Mouse (Mus musculus) spleen, adult 18-20 months (tissue): ENCODE results near the gene C1qtnf6.
A peak's percentile ranks its signal among the peaks of the same experiment; 100 is the strongest.

Experiments used
- DNase-seq, 2 experiments: peaks; one replicate each; pipeline ENCODE4 v3.0.0; 2022; ENCODE audit warnings: mixed read lengths in 2 of 2

C1qtnf6 gene

DNA sequence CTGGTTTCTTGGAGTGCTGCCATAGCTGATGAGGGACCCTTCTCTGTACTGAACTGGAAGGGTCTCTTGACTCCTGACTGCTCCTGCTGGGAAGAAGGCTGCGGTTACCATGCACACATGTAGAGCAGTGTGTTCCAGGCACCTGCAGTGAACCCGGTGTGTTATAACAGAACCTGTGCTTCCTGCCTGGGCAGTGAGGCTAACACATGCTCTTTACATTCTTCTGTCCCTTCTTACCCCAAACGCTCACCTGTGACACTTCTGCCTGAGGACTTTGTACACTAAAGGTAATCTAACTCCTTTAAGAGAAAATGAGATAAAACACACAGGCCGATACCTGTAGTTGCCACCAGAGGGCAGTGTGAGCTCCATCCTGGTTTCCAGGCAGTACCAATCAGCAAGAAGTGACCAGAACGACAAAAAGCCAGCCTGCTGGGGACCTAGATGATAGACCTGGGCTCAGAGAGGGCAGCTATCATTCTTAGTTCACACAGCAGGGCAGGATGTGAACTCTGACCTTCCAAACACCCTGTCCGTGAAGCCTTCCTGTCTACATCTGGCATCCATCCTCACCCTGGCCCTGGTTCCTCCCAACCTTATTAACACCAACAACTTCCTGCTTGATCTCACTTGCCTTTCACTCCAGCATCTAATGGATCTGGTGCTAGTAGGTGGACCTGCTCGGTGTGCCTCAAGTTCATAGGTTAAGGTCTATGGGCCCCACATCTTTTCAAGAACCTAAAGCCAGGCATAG is 16.6 kb downstream of the C1qtnf6 start:
- DNase-seq, result peak; percentile 57 to 79

DNA sequence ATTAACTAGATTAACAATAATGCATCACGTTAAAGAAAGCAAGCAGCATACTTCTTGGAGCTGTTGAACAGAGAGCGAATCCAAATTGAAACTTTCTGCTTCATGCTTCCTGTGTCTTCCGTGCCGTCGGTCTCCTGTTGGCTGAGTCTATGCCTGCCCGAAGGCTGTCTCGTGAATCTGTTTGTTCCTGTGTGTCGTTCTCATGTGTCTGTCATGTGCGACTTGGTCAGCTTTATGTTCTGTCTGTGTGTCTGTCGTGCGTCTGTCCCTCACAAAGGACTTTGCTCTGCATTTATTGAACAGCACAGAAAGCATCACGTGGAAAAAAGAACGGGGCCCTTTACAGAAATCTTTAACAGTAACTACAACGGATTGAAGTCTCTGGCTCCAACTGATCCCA is 18.2 kb downstream of the C1qtnf6 start:
- DNase-seq, result no peak

DNA sequence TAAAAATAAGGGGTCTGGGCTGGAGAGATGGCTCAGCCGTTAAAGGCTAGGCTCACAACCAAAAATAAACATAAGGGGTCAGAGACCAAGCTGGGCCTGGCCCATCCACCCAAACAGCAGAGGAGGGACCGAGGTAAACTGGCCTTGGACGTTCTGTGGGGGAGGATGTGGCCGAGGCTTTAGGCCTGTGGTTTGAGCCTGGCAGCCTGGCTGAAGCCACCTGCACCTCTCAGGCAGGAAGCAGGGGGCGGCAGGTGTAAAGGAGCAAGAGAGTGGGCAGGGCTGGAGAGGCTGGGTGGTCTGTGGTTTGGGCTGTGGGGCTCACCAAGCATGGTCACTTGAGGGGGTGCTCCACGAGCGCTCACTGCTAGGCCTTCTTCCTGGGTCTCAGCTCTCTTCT is 19.3 kb downstream of the C1qtnf6 start:
- DNase-seq, result no peak

DNA sequence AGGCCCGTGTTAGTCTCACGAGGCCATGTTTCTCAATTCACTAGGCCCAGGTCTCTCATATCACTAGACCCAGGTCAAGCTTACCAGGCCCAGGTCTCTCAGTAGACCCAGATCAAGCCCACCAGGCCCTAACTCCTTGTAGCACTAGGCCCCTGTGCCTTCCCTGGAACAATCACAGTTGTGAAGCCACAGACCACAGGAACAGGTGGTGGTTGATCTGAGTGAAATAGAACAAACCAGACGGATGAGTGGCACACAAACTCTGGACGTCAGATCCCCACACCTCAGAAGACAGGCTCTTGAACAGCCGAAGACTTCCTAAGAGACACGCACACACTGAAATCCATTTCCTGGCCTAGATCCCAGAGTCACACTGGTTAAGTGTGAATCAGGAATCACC is 20.5 kb downstream of the C1qtnf6 start:
- no peak for DNase-seq

DNA sequence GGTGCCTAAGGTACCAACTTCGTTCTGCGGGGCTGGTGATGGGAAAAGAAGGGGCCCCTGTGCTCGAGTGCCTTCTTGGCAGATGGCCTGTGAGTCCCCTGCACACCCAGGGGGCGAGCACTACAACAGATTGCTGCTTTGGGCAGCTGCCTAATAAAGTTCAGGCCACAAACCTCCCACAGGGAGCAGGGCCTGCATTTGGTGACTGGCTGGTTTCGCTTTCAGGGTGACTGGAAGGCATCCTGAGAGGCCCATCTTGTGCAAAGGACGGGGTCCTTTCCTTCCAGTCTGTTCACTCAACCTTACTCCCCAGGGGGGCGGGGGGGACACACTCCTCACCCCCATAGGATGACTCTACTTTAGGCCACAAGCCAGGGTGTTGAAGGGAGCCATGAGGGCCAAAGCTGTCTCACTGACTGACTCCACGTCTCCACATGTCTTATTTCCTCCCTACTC is 21.1 kb downstream of the C1qtnf6 start:
- DNase-seq, result no peak

DNA sequence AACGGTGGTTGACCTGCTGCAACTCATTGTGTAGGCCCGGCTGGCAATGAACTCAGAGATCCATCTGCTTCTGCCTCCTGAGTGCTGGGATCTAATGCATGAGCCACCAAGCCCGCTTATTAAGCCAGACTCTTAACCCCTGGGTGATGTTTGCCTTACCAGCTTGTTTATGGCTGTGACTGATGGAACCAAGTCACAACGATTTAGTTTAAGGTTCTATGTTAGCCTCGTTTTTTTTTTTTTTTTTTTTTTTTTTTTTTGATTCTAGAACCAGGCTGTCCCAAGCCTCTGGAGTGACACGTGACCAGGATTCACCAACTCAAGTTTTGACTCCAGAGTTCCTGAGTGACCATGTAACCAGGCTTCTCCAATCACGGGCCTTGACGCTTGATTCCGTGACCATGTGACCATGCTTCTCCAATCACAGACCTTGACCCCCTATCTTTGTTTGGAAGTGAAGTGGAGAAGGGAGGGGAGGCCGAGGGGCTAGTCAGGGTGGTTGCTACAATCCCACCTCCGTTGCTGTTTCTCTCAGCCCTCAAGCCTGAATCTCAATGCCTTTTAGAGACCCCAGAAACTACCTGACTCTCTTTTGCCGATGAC is 21.8 kb downstream of the C1qtnf6 start:
- no peak for DNase-seq

DNA sequence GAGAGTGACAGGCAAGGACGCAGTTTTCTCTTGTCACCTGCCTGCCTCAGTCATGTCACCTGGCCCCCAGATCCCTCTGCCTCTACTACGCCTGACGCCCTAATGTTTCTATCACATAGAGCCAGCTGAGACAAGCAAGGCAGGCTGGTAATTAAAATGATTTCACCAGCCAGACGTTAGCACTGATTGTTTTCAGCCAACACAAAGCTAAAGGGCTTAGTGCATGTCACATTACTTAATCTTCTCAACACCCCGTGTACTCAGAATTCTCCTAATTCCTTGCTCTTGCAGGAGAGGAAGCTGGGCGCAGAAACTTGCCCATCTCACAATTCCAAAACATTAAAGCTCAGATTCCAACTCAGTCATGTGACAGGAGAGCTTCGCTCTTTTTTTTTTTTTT is 22.8 kb downstream of the C1qtnf6 start:
- DNase-seq, result no peak

DNA sequence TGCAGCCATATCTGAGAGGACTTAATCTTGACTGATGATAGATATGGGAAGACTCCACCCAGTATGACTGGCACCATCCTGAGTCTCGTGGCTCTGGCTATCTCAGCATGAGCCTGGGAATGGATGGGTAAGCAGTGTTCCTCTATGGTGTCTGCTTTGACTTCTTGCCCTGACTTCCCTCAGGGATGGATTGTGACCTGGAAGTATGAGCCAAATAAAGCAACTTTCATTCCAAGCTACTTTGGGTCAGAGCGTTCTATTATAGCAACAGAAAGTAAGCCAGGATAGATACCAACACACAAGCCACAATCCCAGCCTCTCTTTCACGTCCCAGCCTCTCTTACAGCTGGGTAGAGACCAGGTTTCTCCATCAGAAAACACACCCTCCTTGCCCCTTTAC is 25.7 kb downstream of the C1qtnf6 start:
- DNase-seq, result no peak

DNA sequence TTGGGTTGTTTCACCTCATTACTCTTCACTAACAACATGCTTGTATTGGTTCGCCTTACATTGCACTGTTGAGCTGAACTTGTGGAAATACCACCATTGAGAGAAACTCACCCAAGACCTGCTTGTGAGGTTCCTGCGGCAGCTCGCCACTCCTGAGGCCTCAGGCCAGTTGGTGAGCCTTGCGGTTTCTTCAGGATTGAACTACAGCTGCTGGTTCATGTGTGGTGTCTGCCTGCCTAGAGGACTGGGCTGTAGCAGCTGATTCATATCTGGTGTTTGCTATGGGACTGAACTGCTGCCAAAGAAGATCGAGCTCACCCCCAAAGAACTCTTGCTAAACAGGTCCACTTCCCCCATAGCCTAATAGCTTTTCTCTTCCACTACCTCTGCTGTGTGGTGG is 26.4 kb downstream of the C1qtnf6 start:
- no peak for DNase-seq

DNA sequence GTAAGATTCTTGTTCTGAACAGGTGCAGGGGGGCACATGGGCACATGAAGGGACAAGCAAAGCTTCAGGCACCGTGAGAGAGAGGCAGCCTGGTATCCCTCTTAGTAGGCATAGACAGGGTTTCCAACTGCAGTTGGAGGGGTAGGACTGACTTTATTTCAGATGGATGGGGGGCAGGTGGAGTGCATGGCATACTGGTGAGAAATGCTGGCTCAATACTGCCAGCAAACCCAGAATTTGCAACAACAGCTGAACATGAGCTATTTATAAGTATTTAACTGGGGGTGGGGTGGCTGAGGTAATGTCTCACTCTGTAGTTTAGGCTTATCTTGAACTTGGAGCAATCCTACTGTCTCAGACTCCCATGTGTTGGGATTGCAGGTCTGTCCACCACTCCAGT is 27.2 kb downstream of the C1qtnf6 start:
- DNase-seq, result no peak

DNA sequence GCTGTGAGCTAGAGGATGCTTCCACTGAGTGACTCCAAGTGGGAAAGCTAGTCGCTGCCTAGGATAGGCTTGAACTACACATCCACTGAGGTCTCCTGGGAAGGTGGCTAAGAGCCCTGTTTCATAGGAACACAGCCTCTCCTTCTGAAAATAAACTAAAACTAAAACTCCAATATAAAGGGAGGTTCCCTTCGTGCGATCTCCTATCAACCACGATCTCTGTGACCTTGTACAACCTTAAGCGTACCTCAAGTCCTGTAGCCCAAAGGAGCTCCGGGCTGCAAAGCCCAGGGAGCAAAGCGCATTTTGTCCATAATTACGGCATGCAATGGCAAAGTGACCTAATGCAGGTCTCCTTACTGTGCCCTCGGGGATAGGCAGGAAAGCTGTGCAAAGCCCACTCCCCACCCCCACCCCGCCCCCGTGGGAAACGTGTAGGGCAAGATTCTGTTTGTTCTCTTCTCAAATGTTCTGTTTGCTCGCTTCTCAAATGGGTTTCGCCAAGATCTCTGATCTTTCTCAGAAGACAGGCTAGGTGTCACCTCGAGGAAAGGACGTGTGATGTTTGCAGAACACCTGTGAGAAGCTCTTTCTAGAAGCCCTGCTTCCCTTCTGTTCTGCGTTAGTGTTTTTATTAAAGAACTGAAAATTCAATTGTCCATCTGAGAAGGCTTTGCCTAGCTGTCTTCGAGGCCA is 28.6 kb downstream of the C1qtnf6 start:
- DNase-seq, result no peak

DNA sequence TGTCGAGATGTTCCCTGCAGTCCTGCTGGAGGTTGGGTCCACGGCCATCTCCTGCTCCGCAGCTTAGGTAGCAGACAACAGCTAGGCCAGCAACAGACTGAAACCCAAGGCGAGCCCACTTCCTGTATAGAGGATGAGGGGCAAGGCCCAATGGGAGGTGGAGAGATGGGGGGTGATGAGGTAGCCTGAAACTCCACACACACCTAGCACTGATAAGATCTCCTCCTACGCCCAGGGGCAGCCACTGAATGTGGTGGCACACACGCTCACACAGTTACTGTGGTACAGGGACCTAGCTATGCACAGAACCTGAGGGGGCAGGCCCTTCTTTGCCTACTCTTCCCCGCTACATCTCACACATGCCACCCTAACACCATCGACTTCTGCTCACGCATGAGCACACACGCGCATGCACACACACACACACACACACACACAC is 36.2 kb downstream of the C1qtnf6 start, which contains the start of gene Il2rb:
TSS of gene Il2rb (minus strand) at position 304 of the 439 bp plus-strand sequence.
- DNase-seq, result peak in 1 of 2 experiments; percentile 25

DNA sequence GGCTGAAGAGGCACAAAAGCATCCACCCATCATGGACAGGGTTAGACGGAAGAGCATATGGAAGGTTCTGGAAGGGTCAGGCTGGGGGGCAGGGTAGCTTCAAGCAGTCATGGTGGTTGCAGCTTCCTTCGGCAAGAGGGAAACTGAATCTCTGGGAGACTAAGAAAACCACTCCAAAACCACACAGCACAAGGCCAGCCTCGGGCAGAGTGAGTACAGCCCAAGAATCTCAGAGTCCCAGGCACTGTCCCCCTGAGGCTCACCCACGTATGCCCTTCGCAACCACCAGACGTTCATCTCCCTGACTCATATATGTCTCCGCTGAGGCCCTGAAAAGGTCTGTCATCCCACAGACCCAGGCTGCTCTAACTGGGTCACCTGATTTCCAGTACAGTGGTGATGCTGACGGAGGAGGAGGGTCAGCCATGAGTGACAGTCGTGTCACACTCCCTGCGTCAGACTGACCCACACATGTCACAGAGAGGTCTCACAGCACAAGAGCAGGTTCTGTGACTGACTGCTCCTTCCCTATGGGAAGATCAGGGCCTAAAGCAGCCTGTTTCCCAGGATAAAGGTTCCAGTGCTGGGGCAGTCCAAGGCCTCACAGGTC is 37.7 kb downstream of the C1qtnf6 start:
- no peak for DNase-seq

DNA sequence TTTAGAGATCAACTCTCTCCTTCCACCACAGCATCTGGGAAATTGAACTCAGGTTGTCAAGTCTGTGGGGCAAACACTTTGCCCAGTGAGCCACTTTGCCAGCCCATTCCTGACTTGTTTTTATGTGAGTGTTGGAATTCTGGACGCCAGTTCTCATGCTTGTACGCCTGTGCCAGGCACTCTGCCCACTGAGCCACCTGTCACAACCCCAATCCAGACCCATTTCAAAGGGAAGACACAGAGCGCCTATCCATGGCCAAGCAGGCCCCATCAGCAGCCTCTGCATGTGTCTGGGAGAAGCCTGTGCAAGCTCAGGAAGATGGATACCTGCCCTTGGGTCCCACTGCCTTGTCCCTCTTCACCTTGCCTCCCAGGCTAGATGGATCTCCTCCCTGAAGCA is 39.9 kb downstream of the C1qtnf6 start:
- no peak for DNase-seq

DNA sequence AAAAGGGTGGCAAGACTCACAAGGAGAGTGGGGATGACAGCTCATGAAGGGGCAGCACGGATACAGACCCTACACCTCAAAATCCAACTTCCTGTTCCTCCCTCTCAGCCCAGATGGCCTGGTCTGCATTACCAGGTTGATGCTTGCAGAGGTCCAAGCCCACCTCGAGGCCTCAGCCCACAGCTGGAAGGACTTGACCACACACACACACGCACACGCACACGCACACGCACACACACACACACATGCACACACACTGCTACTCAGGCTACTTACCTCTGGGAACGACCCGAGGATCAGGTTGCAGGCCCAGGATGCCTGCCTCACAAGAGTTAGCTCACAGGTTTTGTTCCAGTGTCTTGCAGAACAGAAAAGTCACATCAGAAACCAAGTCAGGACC is 41.3 kb downstream of the C1qtnf6 start:
- DNase-seq, result no peak

DNA sequence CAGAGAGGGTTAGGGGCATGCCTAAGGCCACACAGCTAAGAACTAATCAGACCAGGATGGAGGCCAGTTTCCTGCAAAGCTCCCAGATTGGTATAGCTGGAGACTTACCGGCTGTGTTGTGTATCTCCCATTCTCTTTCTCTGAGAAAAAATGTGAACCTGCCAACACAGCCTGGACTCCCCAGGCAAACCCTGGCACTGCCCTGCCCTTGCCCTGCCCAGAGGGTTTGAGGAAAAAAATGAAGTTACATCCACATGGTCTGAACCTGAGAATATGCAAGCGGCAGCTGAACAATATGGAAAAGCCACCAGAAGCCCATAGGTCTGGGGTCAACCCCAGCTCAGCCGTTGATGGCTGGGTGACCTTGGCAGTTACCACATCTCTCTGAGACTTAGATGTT is 42.0 kb downstream of the C1qtnf6 start:
- no peak for DNase-seq

DNA sequence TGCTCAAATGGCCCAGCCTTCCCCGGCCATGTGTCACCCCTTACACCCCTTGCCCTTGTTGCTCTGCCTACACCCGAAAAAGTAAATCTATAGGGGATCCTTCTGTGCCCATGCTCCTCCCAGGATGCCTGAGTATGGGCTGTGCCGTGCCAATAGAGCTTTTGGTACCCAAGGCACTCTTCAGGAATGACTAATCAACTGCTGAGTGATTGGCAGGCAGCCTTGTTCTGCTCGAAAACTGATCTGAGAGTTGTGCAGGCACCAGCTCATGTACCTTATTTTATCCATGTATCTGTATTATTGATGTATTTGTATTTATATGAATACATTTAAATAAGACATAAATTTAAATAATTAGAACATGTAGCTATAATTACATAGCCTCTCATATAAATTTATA is 44.1 kb downstream of the C1qtnf6 start:
- DNase-seq, result no peak

DNA sequence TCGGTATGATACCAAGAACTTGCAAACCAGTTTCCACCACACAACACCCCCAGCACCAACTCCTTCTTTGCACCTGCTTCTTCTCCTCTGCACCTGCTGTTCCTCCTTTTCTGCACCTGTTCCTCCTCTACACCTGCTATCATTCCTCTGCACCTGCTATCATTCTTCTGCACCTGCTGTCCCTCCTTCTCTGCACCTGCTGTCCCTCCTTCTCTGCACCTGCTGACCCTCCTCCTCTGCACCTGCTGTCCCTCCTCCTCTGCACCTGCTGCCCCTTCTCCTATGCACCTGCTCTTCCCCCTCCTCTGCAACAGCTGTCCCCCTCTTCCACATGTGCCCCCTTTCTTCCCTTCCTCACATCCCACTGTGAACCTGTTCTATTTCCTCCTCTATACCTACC is 44.7 kb downstream of the C1qtnf6 start:
- DNase-seq, result no peak

DNA sequence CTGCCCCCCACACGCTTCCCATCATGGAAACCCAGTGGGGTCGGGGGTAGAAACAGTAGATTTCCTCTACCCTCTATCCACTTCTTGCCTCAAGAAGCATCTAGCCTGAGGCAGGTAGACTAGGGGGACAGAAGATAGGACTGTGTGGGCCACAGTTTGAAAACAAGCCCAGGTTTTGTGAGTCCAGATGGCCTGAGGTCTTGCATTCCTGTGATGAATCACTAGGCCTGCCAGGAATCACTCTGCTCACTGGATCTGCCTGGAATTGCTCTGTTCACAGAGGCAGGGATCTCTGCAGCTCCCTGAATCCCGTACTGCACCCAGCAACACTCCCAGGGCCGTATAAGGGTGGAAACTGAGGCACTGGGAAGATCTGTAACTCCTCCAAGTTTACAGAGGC is 47.9 kb downstream of the C1qtnf6 start:
- DNase-seq, result no peak

DNA sequence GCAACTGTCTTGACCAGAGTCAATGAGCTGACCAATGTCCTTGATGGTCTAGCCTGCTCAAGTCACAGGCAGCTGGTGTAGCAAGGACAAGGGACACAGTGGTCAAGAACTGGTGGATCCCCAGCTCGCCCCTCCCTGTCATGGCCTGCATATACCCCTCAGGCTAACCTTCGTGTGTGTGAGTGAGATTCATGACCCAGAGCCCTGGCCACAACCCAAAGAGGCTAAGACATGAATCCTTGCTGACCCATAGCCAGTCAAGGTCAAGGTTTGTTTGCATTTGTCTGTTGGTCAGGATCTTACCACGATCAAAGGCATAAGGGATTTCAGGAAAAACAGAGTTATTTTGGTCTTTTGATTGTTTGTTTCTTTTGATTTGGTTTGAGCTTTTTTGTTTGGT is 48.7 kb downstream of the C1qtnf6 start:
- no peak for DNase-seq

DNA sequence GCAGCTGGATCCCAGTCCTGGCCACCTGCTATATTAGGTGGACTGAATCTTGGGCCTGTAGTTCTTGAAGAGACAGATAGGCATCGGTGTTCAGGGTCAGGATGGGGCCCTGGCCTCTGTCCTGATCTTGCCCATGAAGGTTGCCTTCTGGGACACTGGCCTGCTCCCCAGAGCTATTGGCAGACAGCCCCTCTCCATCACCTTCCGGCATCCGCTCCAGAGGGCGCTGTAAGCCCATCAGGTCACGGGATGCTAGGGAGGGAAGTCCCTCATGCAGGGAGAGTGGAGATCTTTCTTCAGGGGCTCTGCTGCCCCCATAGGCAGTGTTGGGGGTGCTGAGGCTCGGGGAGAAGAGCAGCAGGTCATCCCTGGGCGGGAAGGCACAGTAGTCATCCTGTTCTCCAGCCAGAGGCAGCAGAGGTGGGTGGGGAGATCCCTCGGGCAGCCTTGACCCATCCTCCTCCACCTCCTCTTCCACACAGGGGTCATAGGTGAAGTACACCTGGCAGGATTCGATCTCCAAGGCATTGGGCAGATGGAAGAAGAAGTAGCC is 49.7 kb downstream of the C1qtnf6 start:
- DNase-seq, result no peak

DNA sequence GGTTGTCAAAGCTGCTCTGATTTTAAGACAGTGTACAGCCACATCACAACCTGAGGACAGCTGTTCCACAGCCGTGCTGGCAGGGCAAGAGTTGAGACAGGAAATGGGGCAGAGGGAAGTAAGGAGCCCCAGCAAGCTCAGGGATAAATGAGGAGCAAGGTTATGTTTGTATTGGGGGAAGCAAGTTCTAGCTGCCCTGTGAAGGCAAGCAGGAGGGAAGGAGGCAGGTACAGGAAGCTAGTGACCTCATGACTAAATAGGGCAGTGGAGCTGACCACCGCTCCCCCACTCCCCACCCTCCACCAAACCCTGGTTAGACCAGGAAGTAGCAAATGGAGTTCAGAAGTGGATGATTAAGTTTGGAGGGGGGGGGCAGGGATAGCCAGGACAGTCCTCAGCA is 50.2 kb downstream of the C1qtnf6 start:
- no peak for DNase-seq

DNA sequence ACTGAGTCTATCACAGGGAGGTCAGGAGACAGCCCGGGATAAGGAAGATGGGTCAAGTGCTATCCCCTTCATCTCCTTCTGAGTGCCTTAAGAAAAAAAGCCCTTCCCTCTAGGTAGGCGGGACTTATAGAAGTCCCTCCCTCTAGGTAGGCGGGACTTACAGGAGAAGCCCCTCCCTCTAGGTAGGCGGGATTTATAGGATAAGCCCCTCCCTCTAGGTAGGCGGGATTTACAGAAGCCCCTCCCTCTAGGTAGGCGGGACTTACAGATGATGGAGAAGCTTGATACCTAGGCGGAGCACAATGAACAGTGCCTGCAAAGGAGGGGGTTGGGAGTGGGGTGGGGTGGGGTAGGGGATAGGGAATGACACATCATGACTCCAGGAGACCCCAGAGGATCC is 51.1 kb downstream of the C1qtnf6 start:
- no peak for DNase-seq
